Mouse (Mus musculus) B cell, adult 2 months (primary cell): Measurements from ENCODE around the gene Inf2.

Source experiments
- DNase-seq, 2 experiments: peaks; one replicate each; pipeline ENCODE4 v3.0.0; 2022

Gene Inf2

DNA sequence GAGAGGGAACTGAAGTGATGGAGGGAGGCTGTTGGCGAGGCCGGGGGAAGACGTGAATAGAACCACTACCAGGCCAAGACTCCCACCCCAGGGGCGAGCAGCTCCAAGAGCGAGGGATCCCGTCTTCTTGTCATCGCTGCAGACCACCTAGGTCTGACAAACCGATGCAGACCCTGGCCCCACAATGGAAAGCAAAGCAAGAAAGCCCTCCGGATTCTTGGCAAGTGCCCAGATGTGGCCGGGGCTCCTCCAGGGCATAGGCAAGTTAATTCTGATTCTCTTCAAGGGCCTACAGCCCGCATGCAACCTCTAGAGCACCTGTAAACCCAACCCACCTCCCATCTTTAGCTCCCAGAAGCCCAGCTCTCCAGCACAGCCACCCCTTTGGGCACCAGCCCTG lies 74.7 kb downstream of the Inf2 start:
- no peak for DNase-seq

DNA sequence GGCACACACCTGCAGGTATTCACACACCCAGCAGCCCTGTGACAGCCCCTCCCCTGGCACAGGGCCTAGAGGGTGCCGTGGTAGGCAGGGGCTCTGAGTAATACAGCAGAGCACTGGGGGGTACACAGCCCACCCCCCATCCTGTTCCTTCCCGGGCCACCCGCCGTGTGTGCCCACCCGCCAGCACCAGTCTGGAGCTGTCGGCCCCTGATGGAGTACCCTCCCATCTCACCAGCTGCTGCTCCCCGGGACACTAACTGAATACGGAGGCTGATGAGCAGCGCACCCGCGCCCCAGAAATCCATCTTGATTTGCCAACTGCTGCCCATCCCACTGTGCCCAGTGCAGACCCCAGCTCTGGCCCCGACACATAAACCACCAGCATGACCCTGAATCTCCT lies 75.1 kb downstream of the Inf2 start:
- DNase-seq, result no peak

DNA sequence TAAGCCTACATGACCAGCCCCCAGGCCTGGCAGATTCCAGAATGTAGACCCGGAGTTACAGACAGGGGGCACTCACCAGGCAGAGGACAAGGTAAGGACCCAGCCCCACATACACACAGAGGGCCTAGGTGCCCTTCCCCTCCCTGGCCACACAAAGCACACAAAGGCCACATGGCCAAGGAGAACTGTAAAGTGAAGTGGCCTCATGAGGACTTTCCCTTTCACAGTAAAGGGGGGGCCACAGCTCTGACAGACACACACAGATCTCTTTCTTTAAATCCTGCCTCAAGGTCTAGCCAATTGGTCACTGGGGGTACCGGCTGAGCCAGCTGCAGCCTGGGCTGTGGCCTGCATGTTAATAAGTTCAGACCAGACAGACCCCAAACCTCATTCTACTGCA lies 75.5 kb downstream of the Inf2 start:
- no peak for DNase-seq

DNA sequence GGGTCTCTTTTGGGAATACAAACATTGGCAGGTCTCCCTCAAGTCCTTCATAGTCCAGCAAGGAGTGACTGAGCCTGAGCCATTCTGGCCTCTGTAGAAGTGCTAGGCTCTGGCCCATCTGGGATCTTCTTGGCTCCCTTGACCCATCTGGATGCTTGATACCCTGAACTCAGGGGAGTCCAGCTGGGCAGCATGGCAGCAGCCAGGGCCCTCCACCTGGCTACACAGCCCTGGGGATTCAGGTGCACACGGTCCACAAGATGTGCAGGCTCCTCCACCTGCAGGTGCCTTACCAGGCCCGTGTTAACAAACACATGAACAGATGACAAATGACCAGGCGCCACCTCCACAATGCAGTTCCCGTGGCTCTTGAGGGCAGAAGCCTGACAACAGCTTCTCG lies 76.1 kb downstream of the Inf2 start:
- no peak for DNase-seq
